Mouse (Mus musculus) heart, embryonic 15.5 days (tissue): Measurements from ENCODE around the gene Ptges2. TPM values are rescaled to one million over a fixed set of nuclear protein-coding genes. Genes with fewer than 3 reads are reported as not detected.

ENCODE experiments used
- ATAC-seq: fragments of 200-750 bp; cut with Nextera tagmentation; replicated peaks from 2 replicates; pipeline ENCODE4 v1.8.0; 2017; ENCODE audit warnings: low read depth, moderate TSS enrichment; ENCODE audit not compliant: insufficient number of reproducible peaks, insufficient read depth, low FRiP score
- H3K27ac ChIP-seq: fragments of 300-500 bp; sonication (generic); 2 replicates; pipeline ENCODE4 v1.5.1; 2015; ENCODE audit warnings: mild to moderate bottlenecking, inconsistent platforms
- H3K27me3 ChIP-seq: fragments of 300-500 bp; sonication (generic); 2 replicates; pipeline ENCODE4 v1.6.1; 2015; ENCODE audit warnings: inconsistent platforms
- H3K36me3 ChIP-seq: fragments of 300-500 bp; sonication (generic); 2 replicates; pipeline ENCODE4 v1.6.1; 2015; ENCODE audit warnings: mild to moderate bottlenecking, inconsistent platforms
- H3K4me1 ChIP-seq: fragments of 300-500 bp; sonication (generic); replicated peaks from 2 replicates; pipeline ENCODE4 v1.6.1; 2015; ENCODE audit warnings: inconsistent platforms
- H3K4me2 ChIP-seq: fragments of 300-500 bp; sonication (generic); 2 replicates; pipeline ENCODE4 v1.6.1; 2015; ENCODE audit warnings: inconsistent platforms, mild to moderate bottlenecking, moderate library complexity
- H3K4me3 ChIP-seq: fragments of 300-500 bp; sonication (generic); 2 replicates; pipeline ENCODE4 v1.5.1; 2015; ENCODE audit warnings: mild to moderate bottlenecking, inconsistent platforms
- H3K9ac ChIP-seq: fragments of 300-500 bp; sonication (generic); 2 replicates; pipeline ENCODE4 v1.6.1; 2015; ENCODE audit warnings: mild to moderate bottlenecking, inconsistent platforms
- H3K9me3 ChIP-seq: fragments of 300-500 bp; sonication (generic); replicated peaks from 2 replicates; pipeline ENCODE4 v1.6.1; 2016; ENCODE audit warnings: inconsistent platforms
- WGBS: fragments of 180-500 bp; shearing (Covaris S2); methylation state at CpG from one replicate; pipeline ENCODE4 v1.1.7; 2015; ENCODE audit warnings: mixed read lengths; 5-methylcytosine and 5-hydroxymethylcytosine counted together
- polyA plus RNA-seq: library from polyadenylated mRNA; unstranded; fragments of >200 nt; fragmentation: Nextera tagmentation; extraction: Ambion mirVana; gene quantifications from 2 replicates; pipeline ENCODE4 v1.2.1, GENCODE M21; 2015

The Ptges2 gene
- polyA plus RNA-seq, 1 experiment from 2014 or later: 38.2 TPM

DNA sequence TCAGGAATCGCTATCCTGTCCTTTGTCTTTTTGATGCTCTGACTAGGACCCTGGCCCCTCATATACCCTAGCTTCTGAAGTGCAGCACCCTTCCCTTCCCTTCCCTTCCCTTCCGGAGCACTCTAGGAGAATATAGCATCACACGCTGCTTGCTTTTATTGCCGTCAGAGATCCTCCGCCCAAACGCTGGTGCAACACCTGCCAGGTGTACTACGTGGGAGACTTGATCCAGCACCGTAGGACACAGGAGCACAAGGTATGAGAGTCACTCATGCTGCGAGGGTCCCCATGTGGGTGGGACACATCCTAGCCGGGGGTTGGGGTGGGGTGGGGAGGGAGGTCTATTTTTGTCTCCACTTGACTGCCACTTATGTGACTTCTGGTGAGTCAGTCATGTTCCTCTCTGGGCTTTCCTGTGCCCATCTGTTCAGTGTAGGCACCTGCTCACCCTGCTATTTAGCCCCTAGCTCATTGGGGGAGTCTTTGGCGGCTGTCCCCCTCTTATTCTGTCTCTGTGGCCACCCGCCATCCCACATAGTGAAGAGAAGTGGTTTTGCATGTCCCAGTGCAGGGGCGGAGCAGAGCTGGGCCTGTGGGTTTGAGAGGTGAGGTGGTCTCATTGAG is 20.3 kb upstream of the Ptges2 start:
- 65% methylated on average over 13 of the region's 13 CpGs for WGBS
- Histone ChIP-seq H3K9ac (no peak overlapping the region), H3K9me3 (no peaks in the 10 kb centered on the region), H3K4me1 (peaks cover 16% of the 10 kb centered on the region), H3K4me3 (no peak overlapping the region), H3K27ac (0 out of 2 replicates have a peak overlapping the region, but pooled peaks have one; percentile 12), H3K4me2 (no peak overlapping the region), H3K27me3 (no peaks in the 10 kb centered on the region), H3K36me3 (peaks cover 80% of the 10 kb centered on the region)
- no peak for ATAC-seq

DNA sequence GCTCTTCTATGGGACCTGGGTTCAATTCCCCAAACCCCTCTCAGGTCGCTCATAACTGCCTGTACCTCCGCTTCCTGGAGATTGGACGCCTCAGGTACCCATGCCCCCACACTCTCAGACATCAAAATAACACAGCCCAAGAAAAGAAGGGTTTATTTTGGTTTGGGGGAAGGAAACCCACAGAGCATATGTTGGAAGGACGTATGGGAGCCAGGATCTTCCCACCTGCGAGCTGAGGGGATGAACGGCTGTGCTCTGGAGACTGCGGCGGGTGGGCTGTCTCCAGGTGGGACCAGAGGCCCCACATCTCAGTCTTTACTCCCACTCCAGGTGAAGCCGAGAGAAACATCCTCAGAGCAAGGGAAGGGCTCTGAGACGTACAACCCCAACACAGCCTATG is 18.7 kb upstream of the Ptges2 start:
- Histone ChIP-seq H3K9ac (no peak overlapping the region), H3K4me2 (no peak overlapping the region), H3K27ac (no peak overlapping the region), H3K4me1 (peaks cover 23% of the 10 kb centered on the region), H3K9me3 (no peaks in the 10 kb centered on the region), H3K27me3 (no peaks in the 10 kb centered on the region), H3K4me3 (no peak overlapping the region), H3K36me3 (peaks cover 66% of the 10 kb centered on the region)
- WGBS: 87% methylated on average over 10 of the region's 10 CpGs
- ATAC-seq: no peak

DNA sequence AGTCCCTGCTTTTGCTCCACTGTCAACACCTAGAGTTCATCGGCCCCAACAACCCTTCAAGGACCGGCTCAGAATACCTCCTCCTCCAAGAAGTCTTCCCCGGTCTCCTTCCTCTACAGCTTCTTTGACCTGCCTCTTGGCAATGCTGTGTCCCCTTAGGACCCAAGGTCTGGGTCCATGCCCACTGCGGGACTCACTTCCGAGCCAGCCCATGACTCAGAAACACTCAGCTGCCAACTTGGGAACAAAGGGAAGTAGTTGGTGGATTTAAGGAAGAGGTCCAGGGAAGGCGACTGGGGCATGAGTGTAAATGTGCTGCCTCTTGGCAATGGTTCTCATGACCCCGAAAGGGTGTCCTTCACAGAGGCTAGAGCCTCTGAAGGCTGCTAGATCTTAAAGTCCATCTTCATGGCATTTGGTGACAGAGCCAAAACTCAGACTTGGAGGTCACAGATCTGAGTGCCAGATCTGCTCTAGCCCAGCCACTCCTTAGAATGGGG is 15.6 kb upstream of the Ptges2 start:
- Histone ChIP-seq H3K4me3 (no peak overlapping the region), H3K27me3 (peaks cover 7% of the 10 kb centered on the region; the same call in 1 of the 2 replicates), H3K9ac (no peak overlapping the region), H3K4me1 (peaks cover 22% of the 10 kb centered on the region), H3K27ac (no peak overlapping the region), H3K36me3 (peaks cover 44% of the 10 kb centered on the region), H3K9me3 (no peaks in the 10 kb centered on the region), H3K4me2 (peak overlapping the region; percentile 91; the same call in 1 of the 2 replicates)
- ATAC-seq: no peak
- 82% methylated on average over 7 of the region's 7 CpGs for WGBS

DNA sequence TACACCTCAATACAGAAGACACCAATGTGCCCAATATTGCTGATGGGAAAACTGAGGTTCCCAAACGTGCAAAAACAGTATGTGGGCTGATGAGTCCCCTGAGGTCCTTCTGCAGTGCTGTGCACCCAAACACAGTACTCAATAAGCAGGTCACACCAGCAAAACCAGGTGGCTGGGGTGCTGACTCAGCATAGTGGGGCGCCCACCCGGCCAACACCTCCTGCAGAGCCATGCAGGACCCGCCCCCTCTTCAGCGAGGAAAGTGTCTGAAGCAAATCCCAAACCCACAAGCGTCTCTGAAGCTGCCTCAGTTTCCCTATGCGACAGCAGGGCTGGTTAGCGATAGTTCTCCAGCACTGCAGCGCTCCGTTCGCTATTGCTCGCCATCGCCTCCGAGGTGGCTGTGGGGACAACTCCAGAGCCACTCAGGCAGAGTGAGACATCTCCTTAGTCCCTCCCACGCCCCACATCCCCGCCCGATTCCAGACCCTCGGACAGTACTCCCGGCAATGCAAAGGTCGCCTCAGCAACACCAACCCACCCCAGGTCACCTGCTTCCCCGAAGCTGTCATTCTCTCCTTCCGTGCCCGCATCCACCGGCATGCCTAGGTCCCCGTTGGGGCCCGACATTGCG is 14.4 kb upstream of the Ptges2 start:
- Histone ChIP-seq H3K27me3 (peaks cover 7% of the 10 kb centered on the region; the same call in 1 of the 2 replicates), H3K9me3 (no peaks in the 10 kb centered on the region), H3K4me3 (peak overlapping the region; percentile 58), H3K36me3 (peaks cover 32% of the 10 kb centered on the region), H3K4me1 (peaks cover 11% of the 10 kb centered on the region), H3K9ac (peak overlapping the region; percentile 57), H3K27ac (0 out of 2 replicates have a peak overlapping the region, but pooled peaks have one; percentile 0), H3K4me2 (peak overlapping the region; percentile 91)
- under 1% methylated on average over 27 of the region's 27 CpGs for WGBS
- ATAC-seq: no peak; the same call in none of the 2 replicates

DNA sequence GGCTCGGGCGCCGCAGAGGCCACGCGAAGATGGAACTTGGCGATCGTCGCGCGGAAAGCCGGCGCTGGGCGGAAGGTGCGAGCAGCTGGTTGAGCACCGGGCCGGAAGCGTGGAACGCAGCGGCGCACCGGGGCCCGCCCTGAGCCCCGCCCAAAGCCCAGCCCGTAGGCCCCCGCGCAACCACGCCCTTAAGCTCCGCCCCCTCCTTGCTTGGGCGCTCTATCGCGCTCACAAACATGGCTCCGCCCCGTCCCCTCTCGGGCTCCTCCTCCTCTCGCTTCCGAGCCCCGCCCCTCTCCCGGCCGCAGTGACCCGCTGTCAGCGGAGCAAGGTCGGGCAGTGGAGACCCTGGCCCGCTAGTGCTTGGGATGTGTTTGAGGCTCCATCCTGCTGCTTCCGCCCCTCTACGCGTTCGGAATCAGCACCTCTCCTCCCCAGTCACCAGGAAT is 13.9 kb upstream of the Ptges2 start, which contains the start of gene 1110008P14Rik:
1110008P14Rik (minus strand) TSS at position 164 of the 449 bp plus-strand sequence.
- Histone ChIP-seq H3K4me2 (peak within 1 kb of the TSS; percentile 91), H3K27me3 (peaks cover 7% of the 10 kb centered on the region; the same call in 1 of the 2 replicates), H3K36me3 (peaks cover 26% of the 10 kb centered on the region), H3K9me3 (no peaks in the 10 kb centered on the region), H3K27ac (peak within 1 kb of the TSS; percentile 50), H3K9ac (peak within 1 kb of the TSS; percentile 60), H3K4me1 (peaks cover 11% of the 10 kb centered on the region), H3K4me3 (peak within 1 kb of the TSS; percentile 58)
- ATAC-seq: peak; percentile 91
- under 1% methylated on average over 47 of the region's 47 CpGs for WGBS

DNA sequence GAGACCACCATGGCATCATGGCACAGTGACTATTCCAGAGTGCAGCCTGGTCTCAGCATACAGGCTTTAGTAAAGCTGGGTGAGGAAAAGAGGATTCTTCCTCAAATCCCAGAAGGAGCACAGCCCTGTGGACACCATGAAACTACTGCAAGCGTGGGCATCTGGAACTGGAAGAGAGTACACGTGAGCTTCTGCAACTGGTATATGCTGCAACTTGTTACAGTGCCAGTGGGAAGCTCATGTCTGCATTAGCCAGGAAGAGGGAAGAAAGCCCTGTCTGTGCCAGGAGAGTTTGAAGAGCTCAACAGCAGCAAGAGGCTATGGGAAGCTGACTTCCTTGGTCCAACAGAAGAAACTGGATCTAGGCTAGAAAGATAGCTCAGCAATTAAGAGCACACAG is 13.0 kb upstream of the Ptges2 start:
- Histone ChIP-seq H3K9ac (no peak overlapping the region), H3K9me3 (no peaks in the 10 kb centered on the region), H3K27me3 (peaks cover 7% of the 10 kb centered on the region; the same call in 1 of the 2 replicates), H3K4me3 (no peak overlapping the region), H3K27ac (no peak overlapping the region), H3K4me2 (peak overlapping the region; percentile 91; the same call in 1 of the 2 replicates), H3K36me3 (peaks cover 17% of the 10 kb centered on the region), H3K4me1 (peaks cover 11% of the 10 kb centered on the region)
- 77% methylated on average over 2 of the region's 2 CpGs for whole genome bisulfite sequencing
- no peak for ATAC-seq

DNA sequence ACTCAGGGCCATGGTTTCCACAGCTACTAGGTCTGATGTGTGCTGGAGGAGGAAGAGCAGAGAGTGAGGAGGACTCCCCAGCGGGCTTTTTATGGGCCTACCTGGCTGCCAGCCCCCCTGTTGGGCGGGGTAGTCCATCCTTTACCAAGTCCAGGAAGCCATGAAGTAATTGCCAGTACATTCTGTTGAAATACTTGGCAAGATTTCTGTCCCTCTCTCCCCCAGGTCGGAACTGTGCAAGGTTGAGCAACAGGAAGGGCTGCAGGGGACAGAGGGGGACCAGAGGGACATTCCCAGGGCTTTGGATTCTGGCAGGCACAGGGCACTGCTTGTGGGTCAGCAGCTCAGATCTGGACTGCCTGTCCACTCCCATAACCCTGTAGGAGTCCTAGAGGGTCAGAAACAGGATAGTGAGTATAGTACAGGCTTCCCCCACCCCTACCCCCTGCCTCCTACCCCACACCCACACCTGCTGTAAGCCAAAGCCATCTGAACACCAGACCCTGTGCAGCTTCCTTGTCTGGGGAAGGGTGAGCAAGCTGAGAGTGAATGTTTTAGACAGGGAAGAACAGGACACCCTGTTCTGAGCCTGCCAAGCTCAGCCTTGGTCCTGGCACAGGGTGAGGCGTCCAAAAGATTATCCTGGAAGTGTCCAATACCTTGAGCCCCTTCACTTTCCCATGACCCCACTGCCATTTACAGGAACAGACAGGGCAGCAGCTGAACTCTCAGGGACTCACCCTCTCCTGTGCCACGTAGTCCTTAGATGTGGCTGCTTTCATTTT is 7.8 kb upstream of the Ptges2 start, which contains the start of gene Lcn2:
Lcn2 (minus strand) TSS at position 547 of the 785 bp plus-strand sequence.
- Histone ChIP-seq H3K4me3 (no peak within 1 kb of the TSS), H3K4me2 (no peak within 1 kb of the TSS), H3K27ac (no peak within 1 kb of the TSS), H3K27me3 (peaks cover 7% of the 10 kb centered on the region; the same call in 1 of the 2 replicates), H3K9ac (no peak within 1 kb of the TSS), H3K36me3 (no peaks in the 10 kb centered on the region), H3K9me3 (no peaks in the 10 kb centered on the region), H3K4me1 (peaks cover 8% of the 10 kb centered on the region)
- WGBS: 56% methylated on average over 5 of the region's 5 CpGs
- ATAC-seq: no peak

DNA sequence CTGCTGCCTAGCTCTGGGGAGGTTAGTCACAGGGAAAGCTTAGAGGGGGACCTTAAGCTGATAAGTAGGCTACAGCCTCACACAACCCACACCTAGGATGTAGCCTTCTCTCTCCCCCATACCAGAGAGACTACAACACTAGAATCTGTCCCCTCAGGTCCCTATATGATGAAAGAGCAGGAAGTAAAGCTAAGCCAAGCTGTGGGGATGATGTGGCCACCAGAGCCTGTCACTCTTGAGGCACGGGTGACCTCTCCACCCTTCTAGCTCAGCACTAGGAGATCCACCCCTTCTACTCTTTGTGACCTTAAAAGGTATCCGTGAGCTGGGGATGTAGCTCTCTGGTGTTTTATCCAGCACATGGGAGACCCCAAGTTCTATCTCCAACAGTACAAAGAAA is 6.5 kb upstream of the Ptges2 start:
- Histone ChIP-seq H3K4me2 (no peak overlapping the region), H3K36me3 (no peaks in the 10 kb centered on the region), H3K9ac (no peak overlapping the region), H3K27me3 (0 out of 2 replicates have a peak, but pooled peaks cover 4% of the 10 kb centered on the region), H3K27ac (no peak overlapping the region), H3K4me1 (peaks cover 8% of the 10 kb centered on the region), H3K9me3 (no peaks in the 10 kb centered on the region), H3K4me3 (no peak overlapping the region)
- no peak for ATAC-seq
- WGBS: 60% methylated on average over 2 of the region's 2 CpGs

DNA sequence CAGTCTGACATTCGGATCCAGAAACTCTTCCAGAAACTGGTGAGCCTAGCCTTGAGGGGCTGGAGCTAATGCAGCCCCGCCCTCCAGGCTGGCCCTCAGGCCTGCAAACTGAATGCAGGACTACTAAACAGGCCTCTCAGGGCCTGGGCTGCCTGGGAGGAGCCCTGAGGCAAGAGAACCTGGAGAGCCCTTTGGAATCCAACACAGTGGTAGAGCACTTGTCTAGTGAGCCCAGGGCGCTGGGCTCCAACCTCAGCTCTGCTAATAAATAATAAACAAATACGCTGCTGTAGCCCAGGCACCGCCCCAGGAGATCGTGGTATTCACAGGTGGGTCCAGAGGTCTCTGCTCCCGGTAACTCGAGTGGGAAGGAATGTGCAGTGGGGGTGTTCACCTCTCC is 4.8 kb upstream of the Ptges2 start:
- Histone ChIP-seq H3K9me3 (no peaks in the 10 kb centered on the region), H3K4me1 (peaks cover 14% of the 10 kb centered on the region), H3K4me2 (no peak overlapping the region), H3K9ac (no peak overlapping the region), H3K4me3 (no peak overlapping the region), H3K27ac (no peak overlapping the region), H3K27me3 (no peaks in the 10 kb centered on the region), H3K36me3 (no peaks in the 10 kb centered on the region)
- 75% methylated on average over 8 of the region's 8 CpGs for WGBS
- ATAC-seq: no peak

DNA sequence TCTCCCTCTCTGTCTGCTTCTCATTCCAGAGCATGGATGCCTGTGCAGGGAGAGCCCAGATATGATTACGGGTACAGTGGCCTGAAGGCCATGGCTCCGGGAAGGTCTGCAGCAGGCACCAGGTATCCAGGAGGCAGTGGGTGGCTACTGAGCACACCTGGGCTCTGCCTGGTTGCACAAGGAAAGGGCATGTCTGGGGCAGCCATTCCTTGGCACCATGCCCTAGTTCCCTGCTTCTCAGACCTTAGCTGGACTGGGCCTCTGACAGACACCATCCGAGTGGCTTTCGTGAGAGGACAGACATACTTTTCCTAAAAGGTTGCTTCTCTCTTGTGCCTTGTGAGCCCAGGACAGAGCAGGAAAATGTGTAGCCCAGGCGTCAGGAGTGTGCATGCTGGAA is 3.6 kb upstream of the Ptges2 start:
- ATAC-seq: no peak
- H3K9ac ChIP-seq: no peak overlapping the region
- WGBS: 54% methylated on average over 5 of the region's 5 CpGs
- no peak overlapping the region for H3K4me3 ChIP-seq
- H3K4me2 ChIP-seq: no peak overlapping the region
- no peaks in the 10 kb centered on the region for H3K36me3 ChIP-seq
- no peak overlapping the region for H3K27ac ChIP-seq
- no peaks in the 10 kb centered on the region for H3K9me3 ChIP-seq
- H3K27me3 ChIP-seq: no peaks in the 10 kb centered on the region
- peaks cover 20% of the 10 kb centered on the region for H3K4me1 ChIP-seq

DNA sequence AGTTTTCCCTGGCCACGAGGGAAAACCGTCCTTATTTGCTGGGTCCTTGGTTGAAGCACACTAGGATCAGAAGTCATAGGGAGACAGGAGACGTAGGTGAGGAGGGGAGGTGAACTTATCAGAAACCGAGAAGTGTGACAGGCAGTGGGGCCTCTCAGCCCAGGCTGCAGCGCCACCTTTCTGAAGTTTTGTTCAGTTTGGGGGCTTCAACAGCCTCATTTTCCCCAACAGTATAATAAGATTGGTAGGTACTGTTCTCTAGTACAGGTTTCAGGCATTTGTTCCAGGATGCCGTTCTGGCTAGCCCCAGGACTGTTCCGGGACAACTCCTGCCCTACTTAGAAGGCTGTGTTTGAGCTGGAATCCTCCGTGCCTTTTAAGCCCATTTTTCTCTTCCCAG is 723 bp upstream of the Ptges2 start:
- no peaks in the 10 kb centered on the region for H3K9me3 ChIP-seq
- no peaks in the 10 kb centered on the region for H3K27me3 ChIP-seq
- H3K4me2 ChIP-seq: peak overlapping the region; percentile 96
- peaks cover 29% of the 10 kb centered on the region for H3K4me1 ChIP-seq
- H3K27ac ChIP-seq: peak overlapping the region; percentile 94
- 3% methylated on average over 8 of the region's 8 CpGs for WGBS
- H3K9ac ChIP-seq: peak overlapping the region; percentile 92
- peak overlapping the region; percentile 79 for H3K4me3 ChIP-seq
- peaks cover 5% of the 10 kb centered on the region; the same call in 1 of the 2 replicates for H3K36me3 ChIP-seq
- ATAC-seq: no peak
